Mouse (Mus musculus) hindbrain, embryonic 12.5 days (tissue): ENCODE measurements around the gene Gm42669. TPM values are rescaled to one million over a fixed set of nuclear protein-coding genes. Genes with fewer than 3 reads are reported as not detected.
A peak's percentile ranks its signal among the peaks of the same experiment; 100 is the strongest.

Experiments
- ATAC-seq: fragments of 200-750 bp; cut with Nextera tagmentation; 2 replicates; pipeline ENCODE4 v1.8.0; 2017; ENCODE audit warnings: moderate TSS enrichment; ENCODE audit not compliant: low FRiP score
- H3K27ac ChIP-seq: fragments of 300-500 bp; sonication (generic); 2 replicates; pipeline ENCODE4 v1.5.1; 2016; ENCODE audit warnings: mild to moderate bottlenecking
- H3K27me3 ChIP-seq: fragments of 300-500 bp; sonication (generic); 2 replicates; pipeline ENCODE4 v1.6.1; 2016; ENCODE audit warnings: mild to moderate bottlenecking
- H3K36me3 ChIP-seq: fragments of 300-500 bp; sonication (generic); 2 replicates; pipeline ENCODE4 v1.6.1; 2016; ENCODE audit warnings: mild to moderate bottlenecking
- H3K4me1 ChIP-seq: fragments of 300-500 bp; sonication (generic); 2 replicates; pipeline ENCODE4 v1.6.1; 2016
- H3K4me2 ChIP-seq: fragments of 300-500 bp; sonication (generic); replicated peaks from 2 replicates; pipeline ENCODE4 v1.6.1; 2016; ENCODE audit warnings: mild to moderate bottlenecking
- H3K4me3 ChIP-seq: fragments of 300-500 bp; sonication (generic); 2 replicates; pipeline ENCODE4 v1.5.1; 2016; ENCODE audit warnings: mild to moderate bottlenecking
- H3K9ac ChIP-seq: fragments of 300-500 bp; sonication (generic); 2 replicates; pipeline ENCODE4 v1.6.1; 2016; ENCODE audit warnings: mild to moderate bottlenecking, moderate library complexity
- H3K9me3 ChIP-seq: fragments of 300-500 bp; sonication (generic); replicated peaks from 2 replicates; pipeline ENCODE4 v1.6.1; 2016; ENCODE audit warnings: mild to moderate bottlenecking
- WGBS: fragments of 180-500 bp; shearing (Covaris S2); methylation state at CpG from one replicate; pipeline ENCODE4 v1.1.7; 2016; 5-methylcytosine and 5-hydroxymethylcytosine counted together
- polyA plus RNA-seq: library from polyadenylated mRNA; unstranded; fragments of >200 nt; fragmentation: Nextera tagmentation; extraction: Ambion mirVana; gene quantifications from 2 replicates; pipeline ENCODE4 v1.2.1, GENCODE M21; 2016

Gm42669 gene
- polyA plus RNA-seq, 1 experiment from 2014 or later, result 0.80 TPM

DNA sequence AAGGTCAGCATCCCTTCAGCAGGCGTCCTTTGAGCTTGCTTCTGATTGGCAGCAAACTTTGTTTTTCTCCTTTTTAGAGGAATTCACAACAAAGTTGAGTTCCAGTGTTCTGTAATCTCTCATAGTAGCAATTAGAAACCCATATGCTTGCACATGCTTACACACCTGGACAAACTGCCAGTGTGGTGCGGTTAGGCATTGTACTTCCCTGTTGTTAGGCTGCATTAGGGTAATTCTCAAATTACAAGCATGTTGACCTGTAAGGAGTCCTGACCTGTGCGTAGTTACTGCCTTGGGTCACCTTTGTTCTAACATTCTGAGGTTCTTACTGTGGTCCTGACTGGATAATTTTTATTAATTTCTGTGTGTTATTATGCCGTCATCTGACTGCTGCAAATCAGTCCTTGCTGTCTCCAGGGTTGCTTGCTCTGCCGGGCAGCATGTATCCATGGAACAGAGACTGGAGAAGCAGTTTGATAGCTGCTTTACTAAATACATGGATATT is 8.6 kb upstream of the Gm42669 start:
- Histone ChIP-seq H3K27me3 (no peaks in the 10 kb centered on the region), H3K27ac (no peak overlapping the region), H3K9me3 (no peaks in the 10 kb centered on the region), H3K4me3 (peak overlapping the region; percentile 16; the same call in 1 of the 2 replicates), H3K9ac (no peak overlapping the region), H3K4me2 (peak overlapping the region; percentile 46), H3K36me3 (peaks cover 5% of the 10 kb centered on the region; the same call in 1 of the 2 replicates), H3K4me1 (peaks cover 8% of the 10 kb centered on the region)
- no peak for ATAC-seq
- 54% methylated on average over 5 of the region's 5 CpGs for WGBS

DNA sequence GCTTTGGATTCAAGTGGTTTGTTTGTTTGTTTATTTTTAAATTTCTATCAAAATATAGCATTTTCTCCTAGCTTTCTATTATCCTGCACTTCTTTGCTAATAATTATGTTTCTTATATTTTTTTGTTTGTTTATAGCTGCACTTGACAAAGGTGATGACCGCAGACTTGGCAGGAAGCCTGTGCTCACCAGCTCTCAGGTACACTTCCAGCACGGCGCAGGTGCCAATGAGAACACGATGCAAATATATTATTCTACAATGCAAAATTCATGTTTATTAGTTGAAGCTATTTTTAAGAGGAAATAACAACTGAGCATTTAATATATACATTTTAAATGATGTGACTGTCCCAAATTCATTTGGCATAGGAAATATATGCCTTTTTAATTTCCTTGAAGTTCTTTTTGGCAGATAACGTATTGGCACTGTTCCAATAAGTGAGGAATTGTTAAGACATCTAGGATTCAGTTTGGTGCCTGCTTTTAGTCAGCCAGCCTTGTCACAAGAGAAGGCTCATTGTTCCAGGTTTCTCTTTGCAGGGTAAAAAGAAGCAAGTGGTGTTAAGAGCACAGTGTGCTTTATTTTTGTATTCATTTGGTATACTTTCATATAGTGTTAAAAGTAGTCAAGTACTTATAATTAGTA is 7.4 kb upstream of the Gm42669 start:
- no peak overlapping the region for H3K27ac ChIP-seq
- WGBS, result 90% methylated on average over 5 of the region's 5 CpGs
- H3K4me3 ChIP-seq, result no peak overlapping the region
- peaks cover 8% of the 10 kb centered on the region for H3K4me1 ChIP-seq
- H3K9ac ChIP-seq, result no peak overlapping the region
- ATAC-seq, result no peak
- H3K27me3 ChIP-seq, result no peaks in the 10 kb centered on the region
- no peak overlapping the region for H3K4me2 ChIP-seq
- H3K36me3 ChIP-seq, result peaks cover 12% of the 10 kb centered on the region; the same call in 1 of the 2 replicates
- H3K9me3 ChIP-seq, result no peaks in the 10 kb centered on the region

GRCm38 (mm10) chr5:107500741-107501140 is 6.7 kb upstream of the Gm42669 start:
- Histone ChIP-seq H3K4me3 (no peak overlapping the region), H3K4me1 (peaks cover 8% of the 10 kb centered on the region), H3K4me2 (no peak overlapping the region), H3K9ac (no peak overlapping the region), H3K27me3 (no peaks in the 10 kb centered on the region), H3K27ac (no peak overlapping the region), H3K36me3 (peaks cover 17% of the 10 kb centered on the region; the same call in 1 of the 2 replicates), H3K9me3 (no peaks in the 10 kb centered on the region)
- 94% methylated on average over 1 of the region's 1 CpGs for WGBS
- ATAC-seq, result no peak

DNA sequence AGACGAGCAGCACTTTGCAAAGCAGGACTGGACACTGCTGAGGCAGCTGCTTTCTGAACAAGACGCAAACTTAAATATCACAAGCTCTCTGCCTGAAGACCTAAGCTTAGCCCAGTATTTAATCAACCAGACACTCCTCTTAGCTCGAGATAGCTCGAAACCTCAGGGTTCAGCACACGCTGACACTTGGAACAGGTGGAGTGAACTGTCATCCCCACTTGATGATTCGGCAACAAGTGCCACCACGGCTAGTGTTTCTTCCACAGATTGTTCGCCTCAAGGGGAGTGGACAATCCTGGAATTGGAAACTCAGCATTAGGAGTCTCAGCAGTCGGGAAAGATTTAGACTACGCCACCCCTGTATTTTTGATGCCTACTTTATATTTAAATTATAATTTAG is 3.1 kb downstream of the Gm42669 start:
- no peak for ATAC-seq
- Histone ChIP-seq H3K36me3 (peaks cover 19% of the 10 kb centered on the region), H3K9me3 (no peaks in the 10 kb centered on the region), H3K4me2 (no peak overlapping the region), H3K9ac (no peak overlapping the region), H3K4me1 (no peaks in the 10 kb centered on the region), H3K27me3 (no peaks in the 10 kb centered on the region), H3K4me3 (no peak overlapping the region), H3K27ac (no peak overlapping the region)
- WGBS, result 91% methylated on average over 10 of the region's 10 CpGs

GRCm38 (mm10) chr5:107511326-107511725 is 3.9 kb downstream of the Gm42669 start:
- Histone ChIP-seq H3K36me3 (peaks cover 19% of the 10 kb centered on the region), H3K9ac (no peak overlapping the region), H3K4me2 (no peak overlapping the region), H3K4me3 (no peak overlapping the region), H3K27ac (no peak overlapping the region), H3K27me3 (no peaks in the 10 kb centered on the region), H3K9me3 (no peaks in the 10 kb centered on the region), H3K4me1 (no peaks in the 10 kb centered on the region)
- WGBS, result 56% methylated on average over 2 of the region's 2 CpGs
- no peak for ATAC-seq

DNA sequence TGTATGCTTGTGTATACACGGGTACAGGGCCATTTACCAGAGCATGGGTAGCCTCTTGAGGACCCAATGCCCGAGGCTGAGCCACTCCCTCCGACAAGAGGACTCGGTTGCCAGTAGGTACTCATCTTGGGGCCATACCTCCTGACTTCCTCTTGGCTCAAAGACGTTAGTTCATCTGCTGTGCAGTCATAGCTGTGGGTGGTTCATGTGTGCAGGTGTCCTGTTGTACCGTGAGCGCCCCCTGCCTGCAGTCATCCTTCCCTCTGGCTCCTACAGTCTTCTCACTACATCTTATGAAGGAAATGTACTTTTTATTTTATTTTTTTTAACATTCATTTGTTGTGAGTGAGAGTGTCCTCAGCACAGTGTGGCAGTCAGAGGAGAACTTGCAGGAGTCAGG is 6.2 kb downstream of the Gm42669 start:
- H3K9me3 ChIP-seq, result no peaks in the 10 kb centered on the region
- 51% methylated on average over 7 of the region's 7 CpGs for WGBS
- no peak for ATAC-seq
- H3K4me3 ChIP-seq, result no peak overlapping the region
- no peak overlapping the region for H3K27ac ChIP-seq
- no peak overlapping the region for H3K9ac ChIP-seq
- H3K4me2 ChIP-seq, result no peak overlapping the region
- H3K27me3 ChIP-seq, result no peaks in the 10 kb centered on the region
- peaks cover under 1% of the 10 kb centered on the region; the same call in 1 of the 2 replicates for H3K36me3 ChIP-seq
- no peaks in the 10 kb centered on the region for H3K4me1 ChIP-seq

- Histone ChIP-seq H3K36me3 (no peaks in the 10 kb centered on the region; the same call in 1 of the 2 replicates), H3K4me2 (no peak overlapping the region), H3K4me1 (no peaks in the 10 kb centered on the region), H3K4me3 (no peak overlapping the region), H3K9ac (no peak overlapping the region), H3K27me3 (no peaks in the 10 kb centered on the region), H3K9me3 (no peaks in the 10 kb centered on the region), H3K27ac (no peak overlapping the region)
- ATAC-seq, result no peak
- 93% methylated on average over 3 of the region's 3 CpGs for whole genome bisulfite sequencing
Measured at GRCm38 (mm10) chr5:107515453-107515852, 8.0 kb downstream of the Gm42669 start.

- Histone ChIP-seq H3K4me3 (no peak overlapping the region), H3K4me2 (no peak overlapping the region), H3K36me3 (no peaks in the 10 kb centered on the region; the same call in 1 of the 2 replicates), H3K9me3 (no peaks in the 10 kb centered on the region), H3K27me3 (no peaks in the 10 kb centered on the region), H3K27ac (no peak overlapping the region), H3K9ac (no peak overlapping the region), H3K4me1 (no peaks in the 10 kb centered on the region)
- no peak for ATAC-seq
- WGBS, result 95% methylated on average over 1 of the region's 1 CpGs
Measured at GRCm38 (mm10) chr5:107516087-107516486, 8.7 kb downstream of the Gm42669 start.

- no peaks in the 10 kb centered on the region for H3K4me1 ChIP-seq
- no peaks in the 10 kb centered on the region for H3K36me3 ChIP-seq
- no peak overlapping the region for H3K4me2 ChIP-seq
- H3K27ac ChIP-seq, result no peak overlapping the region
- WGBS, result 92% methylated on average over 4 of the region's 4 CpGs
- no peak overlapping the region for H3K4me3 ChIP-seq
- no peaks in the 10 kb centered on the region for H3K9me3 ChIP-seq
- H3K27me3 ChIP-seq, result no peaks in the 10 kb centered on the region
- no peak overlapping the region for H3K9ac ChIP-seq
- ATAC-seq, result no peak
Measured at GRCm38 (mm10) chr5:107518602-107519001, 11.2 kb downstream of the Gm42669 start.

- Histone ChIP-seq H3K9me3 (no peaks in the 10 kb centered on the region), H3K4me2 (no peak overlapping the region), H3K27ac (no peak overlapping the region), H3K9ac (no peak overlapping the region), H3K36me3 (no peaks in the 10 kb centered on the region), H3K4me3 (no peak overlapping the region), H3K27me3 (no peaks in the 10 kb centered on the region), H3K4me1 (no peaks in the 10 kb centered on the region)
- no peak for ATAC-seq
- WGBS, result 89% methylated on average over 6 of the region's 6 CpGs
Measured at GRCm38 (mm10) chr5:107521386-107521785, 14.0 kb downstream of the Gm42669 start.

DNA sequence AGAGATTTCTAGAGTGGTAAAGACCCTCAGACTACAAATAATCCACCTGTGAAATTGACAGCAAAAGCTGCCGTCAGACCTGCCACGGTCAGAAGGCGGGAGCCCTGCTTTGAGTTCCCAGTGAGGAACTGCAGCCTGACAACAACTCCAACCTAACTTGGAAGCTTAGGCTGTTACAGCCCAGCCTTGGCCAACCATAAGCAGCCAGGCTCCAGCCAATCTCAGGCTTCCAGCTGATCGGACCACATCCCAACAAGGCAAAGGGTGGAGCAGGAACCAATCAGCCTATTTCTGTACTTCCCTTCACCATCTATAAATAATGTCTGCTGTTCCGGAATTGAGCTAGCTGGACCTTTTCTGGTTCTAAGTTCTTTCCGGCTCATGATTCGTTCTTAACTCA is 14.5 kb downstream of the Gm42669 start:
- Histone ChIP-seq H3K4me2 (no peak overlapping the region), H3K27me3 (no peaks in the 10 kb centered on the region), H3K36me3 (no peaks in the 10 kb centered on the region), H3K9ac (no peak overlapping the region), H3K4me1 (no peaks in the 10 kb centered on the region), H3K9me3 (no peaks in the 10 kb centered on the region), H3K27ac (no peak overlapping the region), H3K4me3 (no peak overlapping the region)
- 89% methylated on average over 7 of the region's 7 CpGs for WGBS
- no peak for ATAC-seq

DNA sequence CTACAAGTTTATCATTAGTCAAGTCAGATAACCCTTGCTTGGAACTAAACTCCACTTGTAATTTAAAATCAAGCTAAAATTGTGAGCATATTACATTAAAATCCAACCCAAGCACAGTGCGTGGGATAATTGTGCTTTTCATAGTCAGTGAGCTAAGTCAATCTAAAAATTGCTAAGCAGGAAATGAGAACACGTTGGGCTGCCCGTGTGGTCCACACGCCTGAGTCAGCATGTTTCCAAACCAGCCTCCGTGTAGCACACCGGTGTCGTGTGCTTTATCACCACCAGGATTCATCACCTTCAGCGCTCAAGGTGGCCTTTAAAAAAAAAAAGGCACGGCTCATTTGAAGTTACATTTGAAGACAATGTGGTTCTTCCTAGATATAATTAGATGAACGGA is 16.9 kb downstream of the Gm42669 start:
- Histone ChIP-seq H3K36me3 (no peaks in the 10 kb centered on the region), H3K27me3 (no peaks in the 10 kb centered on the region), H3K9me3 (no peaks in the 10 kb centered on the region), H3K4me3 (no peak overlapping the region), H3K4me1 (no peaks in the 10 kb centered on the region), H3K9ac (no peak overlapping the region), H3K4me2 (no peak overlapping the region), H3K27ac (no peak overlapping the region)
- 82% methylated on average over 10 of the region's 10 CpGs for WGBS
- ATAC-seq, result no peak

- Histone ChIP-seq H3K4me2 (no peak overlapping the region), H3K9me3 (no peaks in the 10 kb centered on the region), H3K4me3 (no peak overlapping the region), H3K36me3 (no peaks in the 10 kb centered on the region), H3K27ac (no peak overlapping the region), H3K9ac (no peak overlapping the region), H3K4me1 (no peaks in the 10 kb centered on the region), H3K27me3 (no peaks in the 10 kb centered on the region)
- ATAC-seq, result no peak
- WGBS, result 95% methylated on average over 3 of the region's 3 CpGs
Measured at GRCm38 (mm10) chr5:107528856-107529255, 21.4 kb downstream of the Gm42669 start.
